Mouse (Mus musculus) forebrain, embryonic 10.5 days (tissue): ENCODE measurements around the gene Ptpn3. TPM values are rescaled to one million over a fixed set of nuclear protein-coding genes. Genes with fewer than 3 reads are reported as not detected.

Experiments
- DNase-seq: peaks from one replicate; pipeline ENCODE4 v3.0.0-alpha.2; 2017; ENCODE audit warnings: low spot score; ENCODE audit errors: extremely low spot score
- H3K27ac ChIP-seq: fragments of 300-500 bp; sonication (generic); 2 replicates; pipeline ENCODE4 v1.5.1; 2016; ENCODE audit warnings: mild to moderate bottlenecking
- H3K27me3 ChIP-seq: fragments of 300-500 bp; sonication (generic); 2 replicates; pipeline ENCODE4 v1.6.1; 2016; ENCODE audit warnings: mild to moderate bottlenecking; ENCODE audit not compliant: poor library complexity, severe bottlenecking
- H3K36me3 ChIP-seq: fragments of 300-500 bp; sonication (generic); replicated peaks from 2 replicates; pipeline ENCODE4 v1.6.1; 2016; ENCODE audit warnings: mild to moderate bottlenecking, moderate library complexity
- H3K4me1 ChIP-seq: fragments of 300-500 bp; sonication (generic); 2 replicates; pipeline ENCODE4 v1.6.1; 2016
- H3K4me3 ChIP-seq: fragments of 300-500 bp; sonication (generic); 2 replicates; pipeline ENCODE4 v1.5.1; 2016; ENCODE audit warnings: mild to moderate bottlenecking, moderate library complexity
- H3K9me3 ChIP-seq: fragments of 300-500 bp; sonication (generic); 2 replicates; pipeline ENCODE4 v1.6.1; 2016; ENCODE audit warnings: mild to moderate bottlenecking, moderate library complexity
- WGBS: fragments of 180-500 bp; shearing (Covaris S2); methylation state at CpG from one replicate; pipeline ENCODE4 v1.1.7; 2016; 5-methylcytosine and 5-hydroxymethylcytosine counted together
- polyA plus RNA-seq: library from polyadenylated mRNA; unstranded; fragments of >200 nt; fragmentation: Nextera tagmentation; extraction: Ambion mirVana; gene quantifications from 2 replicates; pipeline ENCODE4 v1.2.1, GENCODE M21; 2016

The Ptpn3 gene
- polyA plus RNA-seq, 1 experiment from 2014 or later, result 1.3 TPM

DNA sequence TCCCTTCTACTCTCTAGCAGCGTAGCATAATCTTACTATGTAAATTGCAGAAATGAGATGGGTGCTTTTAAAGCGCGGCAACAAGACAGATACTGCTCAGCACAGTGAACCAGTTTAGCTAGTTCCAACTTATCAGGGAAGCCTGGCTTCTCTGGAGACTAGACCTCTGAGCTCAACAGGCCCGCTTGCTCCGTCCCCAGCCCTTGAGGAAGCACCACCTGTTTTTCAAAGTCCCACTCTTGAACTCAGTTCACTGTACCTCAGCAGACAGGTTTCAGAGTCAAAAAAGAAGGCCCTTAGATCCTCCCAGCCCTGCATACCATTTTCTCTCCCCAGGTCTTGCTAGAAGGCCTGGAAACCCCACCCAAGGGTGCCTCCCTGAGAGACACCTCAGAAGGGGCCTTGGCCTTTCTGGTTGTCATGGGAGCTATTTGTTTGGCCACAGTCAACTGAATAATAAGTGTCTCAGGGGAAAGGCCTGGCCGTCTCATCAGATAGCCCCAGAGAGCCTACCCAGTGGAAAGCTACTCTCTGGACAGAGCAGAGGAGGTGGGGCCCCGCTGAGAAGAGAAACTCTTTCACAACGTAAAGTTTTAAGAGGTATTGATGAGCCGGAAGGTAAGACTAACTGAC lies 136.9 kb downstream of the Ptpn3 start:
- no peak overlapping the region for H3K4me3 ChIP-seq
- H3K9me3 ChIP-seq, result no peaks in the 10 kb centered on the region
- no peak overlapping the region for H3K27ac ChIP-seq
- peaks cover 23% of the 10 kb centered on the region for H3K4me1 ChIP-seq
- H3K36me3 ChIP-seq, result no peaks in the 10 kb centered on the region
- no peaks in the 10 kb centered on the region for H3K27me3 ChIP-seq
- 94% methylated on average over 9 of the region's 9 CpGs for WGBS
- no peak for DNase-seq

DNA sequence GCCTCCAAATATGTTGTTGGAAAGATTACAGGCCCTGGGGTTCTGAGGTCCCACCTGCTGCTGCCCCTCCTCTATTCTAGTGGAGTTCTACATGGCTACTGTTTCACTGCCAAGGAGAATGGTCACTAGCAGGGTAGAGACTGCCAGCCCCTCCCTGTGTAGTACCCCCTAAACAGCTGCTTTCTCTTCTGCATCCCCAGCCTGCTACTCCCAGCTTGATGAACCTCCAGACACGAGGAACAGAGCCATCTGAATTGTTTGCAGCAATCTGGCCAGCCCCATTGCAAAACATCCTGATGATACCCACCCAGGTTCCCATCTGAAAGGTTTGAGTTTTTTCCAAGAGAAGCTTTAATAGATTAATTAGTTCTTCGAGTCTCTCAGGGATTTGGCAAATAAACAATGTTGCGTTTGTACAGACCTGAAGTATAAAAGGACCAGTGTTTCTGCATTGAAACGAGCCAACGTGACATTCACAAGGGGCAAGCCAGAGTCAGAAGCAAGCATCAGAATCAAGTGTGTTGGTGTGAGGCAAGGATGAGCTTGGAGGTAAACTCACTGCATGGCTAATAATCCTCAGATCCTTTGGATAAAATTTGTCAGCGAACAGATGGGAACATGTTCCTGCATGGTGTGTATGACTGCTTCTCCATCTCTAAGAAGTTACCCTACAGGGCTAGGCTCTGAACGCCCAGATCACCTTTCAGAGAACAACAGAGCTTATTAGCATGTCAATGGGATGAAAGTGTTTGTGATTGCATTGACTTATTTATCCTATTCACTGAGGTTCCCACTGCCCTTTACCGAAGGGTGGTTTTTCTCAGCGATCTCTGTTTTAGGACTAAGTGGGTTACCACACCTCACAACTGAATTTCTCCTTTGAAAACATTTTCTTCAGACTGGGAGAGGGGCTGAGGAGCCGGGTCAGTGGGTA lies 138.6 kb downstream of the Ptpn3 start:
- H3K4me3 ChIP-seq, result no peak overlapping the region
- no peak for DNase-seq
- WGBS, result 32% methylated on average over 10 of the region's 10 CpGs
- no peaks in the 10 kb centered on the region for H3K9me3 ChIP-seq
- 0 out of 2 replicates have a peak overlapping the region, but pooled peaks have one; percentile 30 for H3K27ac ChIP-seq
- no peaks in the 10 kb centered on the region for H3K36me3 ChIP-seq
- no peaks in the 10 kb centered on the region for H3K27me3 ChIP-seq
- H3K4me1 ChIP-seq, result peaks cover 23% of the 10 kb centered on the region

DNA sequence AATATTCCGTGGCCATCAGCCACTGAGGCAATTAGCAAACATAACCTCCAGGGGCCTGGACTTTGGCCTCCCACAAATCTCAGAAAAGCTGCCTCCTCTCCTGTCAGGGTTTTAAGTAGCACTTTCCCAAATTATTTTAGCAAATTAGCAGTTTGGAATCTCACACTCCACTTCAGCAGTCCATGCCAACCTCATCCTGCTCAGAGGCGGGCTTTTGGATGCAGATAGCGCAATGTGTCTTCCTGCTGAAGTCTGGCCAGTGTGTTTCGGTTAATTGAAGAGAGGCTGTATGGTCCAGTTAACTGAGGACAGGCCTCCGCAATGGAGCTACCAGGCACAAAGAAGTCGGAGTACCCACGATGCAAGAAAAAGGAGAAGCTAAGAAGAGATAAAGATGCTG lies 141.1 kb downstream of the Ptpn3 start:
- 83% methylated on average over 7 of the region's 7 CpGs for WGBS
- Histone ChIP-seq H3K9me3 (no peaks in the 10 kb centered on the region), H3K27ac (no peak overlapping the region), H3K27me3 (no peaks in the 10 kb centered on the region), H3K4me3 (no peak overlapping the region), H3K36me3 (no peaks in the 10 kb centered on the region), H3K4me1 (peaks cover 19% of the 10 kb centered on the region)
- DNase-seq, result no peak

DNA sequence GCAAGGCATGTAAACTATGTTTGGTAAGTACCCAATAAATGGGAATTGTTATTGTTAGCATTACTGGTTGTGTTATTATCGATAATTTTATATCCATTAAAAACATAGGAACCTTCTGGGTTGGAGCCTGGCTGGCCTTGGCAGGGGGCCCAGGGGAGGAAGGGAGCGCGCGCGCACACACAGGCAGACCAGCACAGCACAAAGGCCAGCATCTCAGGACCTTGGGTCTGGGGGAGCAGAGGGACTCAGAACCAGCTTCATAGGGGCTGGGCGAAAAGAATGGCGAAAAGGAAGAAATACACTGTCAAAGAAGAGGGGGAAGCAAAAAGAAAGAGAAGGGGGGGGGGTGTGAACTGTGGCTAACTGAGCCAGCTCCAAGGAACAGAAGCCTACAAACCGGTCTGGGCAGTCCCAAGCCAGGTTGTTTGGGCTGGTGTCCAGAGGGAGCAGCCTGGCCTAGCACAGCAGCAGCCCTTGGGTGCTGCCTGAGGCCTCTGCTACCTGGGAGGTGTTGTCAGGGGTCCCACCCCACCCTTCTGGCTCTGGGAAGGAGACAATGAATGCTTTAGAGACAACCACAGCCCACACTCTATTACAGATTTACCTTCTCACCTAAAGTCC lies 145.0 kb downstream of the Ptpn3 start:
- Histone ChIP-seq H3K36me3 (no peaks in the 10 kb centered on the region), H3K27ac (no peak overlapping the region), H3K4me3 (no peak overlapping the region), H3K4me1 (peaks cover 21% of the 10 kb centered on the region), H3K27me3 (peaks cover 6% of the 10 kb centered on the region; the same call in 1 of the 2 replicates), H3K9me3 (no peaks in the 10 kb centered on the region)
- 82% methylated on average over 8 of the region's 8 CpGs for WGBS
- DNase-seq, result no peak

DNA sequence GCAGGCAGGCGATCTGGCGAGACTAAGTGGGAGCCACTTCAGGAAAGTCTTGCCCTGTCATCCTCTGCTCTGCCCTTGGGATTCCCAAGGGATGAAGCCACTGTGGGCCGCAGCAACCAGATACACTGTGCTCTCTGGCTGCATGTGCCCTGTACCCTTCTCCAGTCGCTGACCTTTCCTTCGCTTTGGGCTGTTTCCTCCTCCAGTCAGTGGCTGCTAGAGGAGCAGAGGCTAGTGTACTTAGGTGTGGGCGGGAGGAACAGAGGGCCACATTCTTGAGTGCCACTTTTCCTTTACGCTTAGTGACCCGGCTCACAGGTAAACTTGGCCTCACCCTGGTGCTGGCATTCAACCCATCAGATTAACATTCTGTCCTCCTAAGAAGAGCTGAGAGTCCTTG lies 147.8 kb downstream of the Ptpn3 start:
- Histone ChIP-seq H3K4me1 (peaks cover 18% of the 10 kb centered on the region), H3K36me3 (no peaks in the 10 kb centered on the region), H3K27me3 (peaks cover 6% of the 10 kb centered on the region; the same call in 1 of the 2 replicates), H3K4me3 (peak overlapping the region; percentile 23), H3K27ac (peak overlapping the region; percentile 83), H3K9me3 (no peaks in the 10 kb centered on the region)
- 44% methylated on average over 8 of the region's 8 CpGs for WGBS
- DNase-seq, result no peak

DNA sequence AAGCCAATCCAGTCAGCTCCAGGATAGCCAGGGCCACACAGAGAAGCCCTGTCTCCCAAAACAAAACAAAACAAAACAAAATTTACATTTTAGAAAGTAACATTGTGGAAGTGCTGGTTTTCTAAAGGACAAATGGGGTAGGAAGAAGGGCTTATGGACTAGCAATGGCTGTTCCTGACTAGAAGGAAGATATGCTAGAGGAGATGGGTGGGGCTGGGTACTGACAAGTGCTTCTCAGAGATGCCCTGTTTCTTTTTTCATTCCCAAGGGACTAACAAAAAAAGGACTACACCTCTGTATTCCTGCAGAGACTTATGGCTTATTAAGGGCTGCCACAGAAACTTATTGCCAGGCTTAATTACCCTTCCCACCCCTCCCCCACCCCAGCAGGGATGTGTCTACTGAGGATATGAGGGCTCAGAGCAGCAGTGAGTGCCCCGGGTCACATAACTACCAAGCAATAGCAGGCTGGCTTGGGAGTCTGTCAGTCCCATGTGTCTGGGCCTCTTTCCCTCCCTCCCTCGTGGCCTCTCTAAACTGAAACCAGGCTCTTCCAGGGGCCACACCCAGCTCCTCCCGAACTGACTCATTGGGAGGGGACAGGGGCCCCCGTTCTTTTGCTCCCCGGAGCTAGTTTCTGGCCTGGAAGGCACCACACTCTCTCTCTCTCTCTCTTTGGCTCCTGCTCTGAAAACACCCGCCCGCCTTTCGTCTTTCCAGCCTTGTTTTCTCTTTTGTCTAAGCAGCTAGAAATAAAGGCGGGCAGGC lies 148.4 kb downstream of the Ptpn3 start:
- 6% methylated on average over 9 of the region's 9 CpGs for WGBS
- Histone ChIP-seq H3K27ac (peak overlapping the region; percentile 83), H3K27me3 (peaks cover 6% of the 10 kb centered on the region; the same call in 1 of the 2 replicates)

DNA sequence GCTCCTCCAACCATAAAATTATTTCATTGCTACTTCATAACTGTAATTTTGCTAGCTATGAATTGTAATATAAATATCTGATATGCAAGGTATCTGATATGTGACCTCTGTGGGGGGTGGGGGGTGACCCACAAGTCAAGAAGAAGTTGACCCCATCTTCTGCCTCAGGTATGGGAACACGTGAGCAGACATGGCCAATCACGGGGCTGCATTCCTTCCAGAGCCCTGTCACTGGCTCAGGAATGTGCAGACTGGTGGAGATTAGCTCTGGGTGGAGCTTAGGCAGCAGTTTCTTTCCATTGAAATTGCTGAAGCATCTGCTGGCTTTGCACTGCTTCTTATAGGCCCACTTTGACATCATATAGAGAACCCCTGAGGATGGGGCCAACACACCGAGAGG lies 153.5 kb downstream of the Ptpn3 start:
- H3K27me3 ChIP-seq, result peaks cover 23% of the 10 kb centered on the region
- DNase-seq, result no peak
- 65% methylated on average over 3 of the region's 3 CpGs for WGBS
- no peaks in the 10 kb centered on the region for H3K9me3 ChIP-seq
- peaks cover 15% of the 10 kb centered on the region for H3K4me1 ChIP-seq
- H3K4me3 ChIP-seq, result no peak overlapping the region
- no peaks in the 10 kb centered on the region for H3K36me3 ChIP-seq
- no peak overlapping the region for H3K27ac ChIP-seq

More for the DNA sequence above, 148.4 kb downstream of the Ptpn3 start:
- Histone ChIP-seq H3K36me3 (no peaks in the 10 kb centered on the region), H3K4me1 (peaks cover 19% of the 10 kb centered on the region), H3K4me3 (peak overlapping the region; percentile 23), H3K9me3 (no peaks in the 10 kb centered on the region)
- peak; percentile 46 for DNase-seq

DNA sequence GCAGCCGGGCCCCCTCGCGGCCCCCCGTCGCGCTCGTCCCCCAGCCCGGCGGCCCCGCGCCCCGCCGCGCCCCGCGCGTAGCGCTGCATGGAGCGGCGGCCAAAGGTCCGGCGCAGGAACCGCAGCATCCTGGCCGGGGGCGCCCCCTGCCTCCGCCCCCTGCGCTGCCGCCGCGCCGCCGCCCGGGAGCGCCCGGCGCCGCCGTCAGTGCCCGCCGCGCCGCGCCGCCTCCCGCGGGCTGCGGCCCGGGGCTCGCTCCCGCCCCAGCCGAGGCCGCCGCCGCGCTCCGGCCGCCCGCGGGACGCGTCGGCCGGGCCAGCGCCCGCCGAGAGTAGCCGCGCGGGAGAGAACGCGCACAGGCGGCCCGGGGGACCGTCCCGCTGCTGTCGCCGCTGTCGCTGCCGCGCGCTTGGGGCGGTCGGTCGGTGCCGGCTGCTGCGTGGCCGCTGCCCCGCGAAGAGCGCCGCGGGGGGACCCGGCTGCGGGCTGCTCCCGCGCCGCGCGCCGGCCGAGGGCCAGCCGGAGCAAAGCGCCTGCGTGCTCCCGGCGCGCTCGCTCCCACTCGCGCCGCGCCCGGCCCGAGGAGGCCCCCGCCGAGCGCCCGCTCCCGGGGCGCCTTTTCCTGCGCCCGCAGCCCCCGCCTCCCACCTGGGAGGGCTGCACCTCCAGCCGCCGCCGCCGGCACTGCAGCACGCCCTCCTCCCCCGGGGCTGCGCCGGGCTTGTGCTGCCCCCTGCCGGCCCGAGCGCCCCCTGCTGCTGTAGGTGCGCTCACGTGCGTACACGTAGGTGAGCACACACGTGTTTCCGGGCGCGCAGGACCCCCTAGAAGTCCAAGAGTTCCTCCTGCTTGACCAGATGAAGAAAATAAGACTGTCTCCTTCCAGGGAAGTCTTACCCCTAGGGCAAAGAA lies 158.4 kb downstream of the Ptpn3 start, which contains the start of gene Epb41l4b:
TSS of gene Epb41l4b (minus strand) at position 412 of the 912 bp plus-strand sequence.
- Histone ChIP-seq H3K36me3 (no peaks in the 10 kb centered on the region), H3K4me1 (peaks cover 35% of the 10 kb centered on the region), H3K9me3 (no peaks in the 10 kb centered on the region), H3K4me3 (peak within 1 kb of the TSS; percentile 67), H3K27me3 (peaks cover 68% of the 10 kb centered on the region), H3K27ac (peak within 1 kb of the TSS; percentile 81)
- 5% methylated on average over 134 of the region's 142 CpGs for WGBS
- DNase-seq, result peak; percentile 73

DNA sequence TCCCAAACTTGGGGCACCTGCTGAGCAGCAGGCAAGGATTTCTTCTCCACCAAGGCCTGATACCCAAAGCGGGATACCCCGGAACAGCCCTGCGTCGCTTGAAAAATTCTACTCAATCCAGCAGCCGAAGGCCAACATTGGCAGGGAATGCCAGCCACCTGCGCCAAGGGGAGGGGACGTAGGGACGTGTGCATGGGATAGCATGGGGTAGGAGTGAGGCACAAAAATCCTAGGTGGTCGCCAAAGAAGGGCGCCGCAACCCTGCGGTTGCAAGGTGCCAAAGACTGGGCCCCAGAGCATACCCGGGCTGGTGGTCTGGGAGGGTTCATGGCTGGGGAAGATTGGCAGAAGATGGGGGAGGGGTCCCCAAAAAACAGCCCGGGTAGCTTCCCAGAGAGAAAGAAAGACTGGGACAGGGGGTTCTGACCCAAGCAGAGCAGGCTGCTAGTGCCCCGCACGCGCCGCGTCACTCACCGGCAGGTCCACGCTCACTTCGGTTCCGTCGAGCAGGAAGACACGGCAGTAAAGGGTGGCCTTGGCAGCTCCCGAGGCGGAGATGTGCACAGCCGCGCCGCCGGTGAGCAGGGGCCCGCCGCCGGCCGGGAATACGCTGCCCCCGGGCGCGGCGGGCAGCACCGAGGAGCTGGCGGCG lies 159.1 kb downstream of the Ptpn3 start:
- Histone ChIP-seq H3K27ac (peak overlapping the region; percentile 48; the same call in 1 of the 2 replicates), H3K27me3 (peaks cover 72% of the 10 kb centered on the region), H3K36me3 (no peaks in the 10 kb centered on the region), H3K4me3 (peak overlapping the region; percentile 67), H3K9me3 (no peaks in the 10 kb centered on the region), H3K4me1 (peaks cover 34% of the 10 kb centered on the region)
- DNase-seq, result peak; percentile 31
- 3% methylated on average over 43 of the region's 43 CpGs for WGBS

DNA sequence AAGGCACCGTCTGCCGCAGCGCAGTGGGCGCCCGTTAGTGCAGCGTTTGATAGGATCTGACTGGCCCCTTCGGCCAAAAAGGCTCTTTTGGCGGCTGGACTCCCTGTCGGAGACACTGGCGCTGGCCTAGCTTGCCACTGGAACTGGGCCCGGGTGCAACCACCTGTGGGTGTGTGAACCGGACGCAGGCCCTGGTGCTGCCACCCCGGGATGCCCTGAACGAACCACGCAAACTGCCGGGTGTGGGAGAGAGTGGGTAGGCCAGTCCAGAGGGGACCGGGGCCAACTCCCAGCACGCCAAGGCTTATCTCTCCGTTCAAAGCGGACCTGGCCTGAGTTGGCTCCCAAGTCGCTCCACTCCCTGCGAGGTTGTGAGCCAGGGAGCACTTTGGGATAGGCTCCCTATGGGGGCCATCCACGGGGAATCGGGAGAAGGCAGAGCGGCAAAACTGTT lies 159.7 kb downstream of the Ptpn3 start:
- Histone ChIP-seq H3K4me1 (peaks cover 34% of the 10 kb centered on the region), H3K4me3 (peak overlapping the region; percentile 67), H3K27ac (no peak overlapping the region), H3K9me3 (no peaks in the 10 kb centered on the region), H3K36me3 (no peaks in the 10 kb centered on the region), H3K27me3 (peaks cover 72% of the 10 kb centered on the region)
- 4% methylated on average over 26 of the region's 26 CpGs for WGBS
- DNase-seq, result peak; percentile 38
